Mouse (Mus musculus): Measurements from ENCODE around the gene Ppp1r18. TPM values are rescaled to one million over a fixed set of nuclear protein-coding genes. Genes with fewer than 3 reads are reported as not detected.
"Not testable (repeated sequence)": the region's sequence is repeated elsewhere in the genome, so short reads cannot be mapped to it uniquely, and the experiment has no call there.

Ppp1r18 gene
- polyA plus RNA-seq, 1 experiment from 2014 or later, result 24.1 TPM

DNA sequence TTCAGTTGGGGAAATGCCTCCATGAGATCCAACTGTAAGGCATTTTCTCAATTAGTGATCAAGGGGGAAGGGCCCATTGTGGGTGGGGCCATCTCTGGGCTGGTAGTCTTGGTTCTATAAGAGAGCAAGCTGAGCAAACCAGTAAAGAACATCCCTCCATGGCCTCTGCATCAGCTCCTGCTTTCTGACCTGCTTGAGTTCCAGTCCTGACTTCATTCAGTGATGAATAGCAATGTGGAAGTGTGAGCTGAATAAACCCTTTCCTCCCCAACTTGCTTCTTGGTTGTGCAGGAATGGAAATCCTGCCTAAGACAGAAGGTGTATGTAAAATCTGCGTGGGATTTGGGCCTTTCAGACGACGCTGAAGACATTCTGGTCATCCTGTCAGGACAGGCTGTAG, 26.4 kb upstream of the Ppp1r18 start:
- 50% methylated on average over 3 of the region's 3 CpGs for WGBS
- not testable (repeated sequence) for DNase-seq (ENCODE audit: low spot score); H3K27me3 ChIP-seq (ENCODE audit: control insufficient read depth, insufficient read depth, low read length); H3K4me1 ChIP-seq (ENCODE audit: control insufficient read depth, insufficient read depth, low read length); ATAC-seq (replicated peaks; ENCODE audit: insufficient number of reproducible peaks, low FRiP score, low TSS enrichment, low read depth); H3K9me3 ChIP-seq (replicated peaks; ENCODE audit: control insufficient read depth, low read length)
- H3K36me3 ChIP-seq (replicated peaks; ENCODE audit: control insufficient read depth, insufficient read depth, low read depth, low read length), result peaks cover 17% of the 10 kb centered on the region
- H3K4me2 ChIP-seq (ENCODE audit: low read depth, low read length), result peak overlapping the region; percentile 56
- H3K4me3 ChIP-seq (ENCODE audit: low read depth, low read length), result peak overlapping the region; percentile 81
- H3K27ac ChIP-seq (replicated peaks; ENCODE audit: low read depth, low read length), result peak overlapping the region; percentile 92
- H3K9ac ChIP-seq (replicated peaks; ENCODE audit: low read length), result peak overlapping the region; percentile 74

DNA sequence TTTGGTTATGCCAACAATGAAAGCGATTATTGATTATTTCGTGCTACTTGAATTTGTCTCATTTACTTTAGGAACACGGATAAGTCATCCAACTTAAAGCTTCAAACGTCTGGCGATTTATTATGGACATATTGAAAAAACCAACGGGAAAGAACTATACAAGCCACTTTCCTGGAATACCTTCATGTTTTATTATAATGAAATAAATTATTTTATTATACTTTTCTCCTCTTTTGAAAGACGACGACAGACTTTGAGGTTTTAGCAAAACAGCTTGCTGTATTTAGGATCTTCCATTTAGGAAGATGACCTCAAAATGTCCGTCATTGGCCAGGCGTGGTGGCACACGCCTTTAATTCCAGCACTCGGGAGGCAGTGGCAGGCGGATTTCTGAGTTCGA, 24.8 kb upstream of the Ppp1r18 start:
- H3K4me3 ChIP-seq (ENCODE audit: low read depth, low read length), result peak overlapping the region; percentile 19
- no peaks in the 10 kb centered on the region for H3K9me3 ChIP-seq (replicated peaks; ENCODE audit: control insufficient read depth, low read length)
- H3K4me1 ChIP-seq (ENCODE audit: control insufficient read depth, insufficient read depth, low read length), result peaks cover 3% of the 10 kb centered on the region; the same call in 1 of the 2 replicates
- peak overlapping the region; percentile 3 for H3K4me2 ChIP-seq (ENCODE audit: low read depth, low read length)
- H3K9ac ChIP-seq (replicated peaks; ENCODE audit: low read length), result no peak overlapping the region
- H3K27ac ChIP-seq (replicated peaks; ENCODE audit: low read depth, low read length), result no peak overlapping the region
- peaks cover 5% of the 10 kb centered on the region for H3K36me3 ChIP-seq (replicated peaks; ENCODE audit: control insufficient read depth, insufficient read depth, low read depth, low read length)
- no peak for ATAC-seq (replicated peaks; ENCODE audit: insufficient number of reproducible peaks, low FRiP score, low TSS enrichment, low read depth)
- WGBS, result 54% methylated on average over 14 of the region's 14 CpGs
- no peak for DNase-seq (ENCODE audit: low spot score)
- H3K27me3 ChIP-seq (ENCODE audit: control insufficient read depth, insufficient read depth, low read length), result no peaks in the 10 kb centered on the region

DNA sequence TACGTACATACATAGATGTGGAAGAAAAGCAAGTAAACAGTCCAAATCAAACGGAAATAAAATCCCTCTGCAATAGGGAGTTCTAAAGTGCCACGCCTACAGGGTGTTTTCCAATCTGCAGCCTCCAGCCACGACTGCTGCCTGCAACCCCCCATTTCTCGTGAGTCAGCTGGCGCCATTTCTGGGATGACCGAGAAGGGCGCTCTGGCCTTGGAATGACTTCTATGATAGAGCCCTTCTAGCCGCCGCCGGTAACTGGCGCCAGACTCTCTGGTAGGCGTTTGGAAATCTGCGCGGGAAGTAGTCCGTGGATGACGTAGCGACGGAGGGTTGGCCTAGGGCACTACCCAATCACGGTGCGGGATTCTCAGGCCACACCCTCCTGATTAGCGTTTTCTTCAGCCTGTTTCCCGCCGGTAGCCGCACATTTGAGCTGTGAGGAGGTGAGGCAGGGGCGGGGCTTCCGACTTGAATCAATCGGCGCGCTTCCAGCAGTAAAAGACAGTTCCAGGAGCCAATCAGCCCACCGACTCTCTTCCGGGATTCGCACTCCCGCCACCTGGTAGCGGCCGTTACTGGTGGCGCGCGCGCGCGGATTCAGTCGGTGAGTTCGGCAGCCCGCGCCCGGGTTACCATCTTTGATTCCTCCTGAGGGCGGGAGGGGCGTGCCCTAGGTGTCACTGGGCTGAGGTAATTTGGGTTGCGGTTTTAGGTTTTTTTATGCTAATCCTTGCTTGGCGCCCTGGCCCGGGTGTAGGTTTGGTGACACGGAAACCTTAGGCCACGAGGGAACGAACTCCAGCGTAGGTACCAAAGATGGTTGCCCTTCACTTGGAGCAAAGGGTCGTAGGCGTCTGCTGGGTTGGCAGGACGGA, 24.1 kb upstream of the Ppp1r18 start, which contains the start of gene Mdc1:
Gene Mdc1 (plus strand): TSS at position 440 of the 875 bp plus-strand sequence.
- Histone ChIP-seq H3K36me3 (replicated peaks; ENCODE audit: control insufficient read depth, insufficient read depth, low read depth, low read length) (no peaks in the 10 kb centered on the region; the same call in 1 of the 2 replicates), H3K27ac (replicated peaks; ENCODE audit: low read depth, low read length) (peak within 1 kb of the TSS; percentile 35), H3K9ac (replicated peaks; ENCODE audit: low read length) (peak within 1 kb of the TSS; percentile 78), H3K4me1 (ENCODE audit: control insufficient read depth, insufficient read depth, low read length) (no peaks in the 10 kb centered on the region), H3K4me2 (ENCODE audit: low read depth, low read length) (peak within 1 kb of the TSS; percentile 57), H3K9me3 (replicated peaks; ENCODE audit: control insufficient read depth, low read length) (no peaks in the 10 kb centered on the region), H3K4me3 (ENCODE audit: low read depth, low read length) (peak within 1 kb of the TSS; percentile 59), H3K27me3 (ENCODE audit: control insufficient read depth, insufficient read depth, low read length) (no peaks in the 10 kb centered on the region)
- WGBS, result under 1% methylated on average over 59 of the region's 59 CpGs
- ATAC-seq (replicated peaks; ENCODE audit: insufficient number of reproducible peaks, low FRiP score, low TSS enrichment, low read depth) (peak; percentile 86), DNase-seq (ENCODE audit: low spot score) (peak; percentile 100)

DNA sequence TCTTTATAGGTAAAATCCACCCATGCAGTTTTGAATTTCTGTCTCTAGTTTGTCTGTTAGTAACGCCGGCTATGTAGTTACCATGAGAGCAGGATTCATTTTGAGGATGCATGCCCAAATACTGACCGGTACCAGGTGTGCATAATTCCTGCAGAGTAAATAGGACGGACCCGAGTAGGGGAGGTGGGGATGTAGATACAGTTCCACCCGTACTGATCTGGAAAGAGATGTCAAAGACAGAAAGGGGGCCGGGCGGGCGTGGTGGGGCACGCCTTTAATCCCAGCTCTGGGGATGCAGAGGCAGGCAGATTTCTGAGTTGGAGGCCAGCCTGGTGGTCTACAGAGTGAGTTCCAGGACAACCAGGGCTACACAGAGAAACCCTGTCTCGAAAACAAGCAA, 23.4 kb upstream of the Ppp1r18 start:
- peak overlapping the region; percentile 57 for H3K4me2 ChIP-seq (ENCODE audit: low read depth, low read length)
- peak overlapping the region; percentile 35; the same call in 1 of the 2 replicates for H3K27ac ChIP-seq (replicated peaks; ENCODE audit: low read depth, low read length)
- H3K4me3 ChIP-seq (ENCODE audit: low read depth, low read length), result peak overlapping the region; percentile 59
- no peaks in the 10 kb centered on the region for H3K9me3 ChIP-seq (replicated peaks; ENCODE audit: control insufficient read depth, low read length)
- DNase-seq (ENCODE audit: low spot score) (peak; percentile 37), ATAC-seq (replicated peaks; ENCODE audit: insufficient number of reproducible peaks, low FRiP score, low TSS enrichment, low read depth) (no peak)
- no peaks in the 10 kb centered on the region for H3K27me3 ChIP-seq (ENCODE audit: control insufficient read depth, insufficient read depth, low read length)
- WGBS, result 20% methylated on average over 11 of the region's 11 CpGs
- H3K4me1 ChIP-seq (ENCODE audit: control insufficient read depth, insufficient read depth, low read length), result no peaks in the 10 kb centered on the region
- no peaks in the 10 kb centered on the region; the same call in 1 of the 2 replicates for H3K36me3 ChIP-seq (replicated peaks; ENCODE audit: control insufficient read depth, insufficient read depth, low read depth, low read length)
- peak overlapping the region; percentile 78 for H3K9ac ChIP-seq (replicated peaks; ENCODE audit: low read length)

DNA sequence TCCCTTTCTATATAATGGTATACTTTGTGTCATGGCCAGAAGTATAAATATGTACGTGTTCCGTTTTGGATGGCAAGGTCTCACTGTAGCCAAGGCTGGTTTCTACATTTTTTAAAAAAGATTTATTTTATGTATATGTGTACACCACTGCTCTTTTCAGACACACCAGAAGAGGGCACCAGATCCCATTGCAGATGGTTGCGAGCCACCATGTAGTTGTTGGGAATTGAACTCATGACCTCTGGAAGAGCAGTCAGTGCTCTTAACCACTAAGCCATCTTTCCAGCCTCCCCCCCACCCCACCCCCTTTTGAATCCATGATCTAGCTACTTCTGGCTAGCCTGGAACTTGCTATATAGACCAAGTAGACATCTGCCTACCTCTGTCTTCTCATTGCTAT, 21.9 kb upstream of the Ppp1r18 start:
- Histone ChIP-seq H3K36me3 (replicated peaks; ENCODE audit: control insufficient read depth, insufficient read depth, low read depth, low read length) (no peaks in the 10 kb centered on the region; the same call in 1 of the 2 replicates), H3K9ac (replicated peaks; ENCODE audit: low read length) (no peak overlapping the region), H3K4me2 (ENCODE audit: low read depth, low read length) (no peak overlapping the region), H3K4me3 (ENCODE audit: low read depth, low read length) (no peak overlapping the region), H3K9me3 (replicated peaks; ENCODE audit: control insufficient read depth, low read length) (no peaks in the 10 kb centered on the region), H3K27ac (replicated peaks; ENCODE audit: low read depth, low read length) (no peak overlapping the region), H3K27me3 (ENCODE audit: control insufficient read depth, insufficient read depth, low read length) (no peaks in the 10 kb centered on the region), H3K4me1 (ENCODE audit: control insufficient read depth, insufficient read depth, low read length) (no peaks in the 10 kb centered on the region)
- DNase-seq (ENCODE audit: low spot score) (no peak), ATAC-seq (replicated peaks; ENCODE audit: insufficient number of reproducible peaks, low FRiP score, low TSS enrichment, low read depth) (no peak)
- 94% methylated on average over 3 of the region's 3 CpGs for WGBS

DNA sequence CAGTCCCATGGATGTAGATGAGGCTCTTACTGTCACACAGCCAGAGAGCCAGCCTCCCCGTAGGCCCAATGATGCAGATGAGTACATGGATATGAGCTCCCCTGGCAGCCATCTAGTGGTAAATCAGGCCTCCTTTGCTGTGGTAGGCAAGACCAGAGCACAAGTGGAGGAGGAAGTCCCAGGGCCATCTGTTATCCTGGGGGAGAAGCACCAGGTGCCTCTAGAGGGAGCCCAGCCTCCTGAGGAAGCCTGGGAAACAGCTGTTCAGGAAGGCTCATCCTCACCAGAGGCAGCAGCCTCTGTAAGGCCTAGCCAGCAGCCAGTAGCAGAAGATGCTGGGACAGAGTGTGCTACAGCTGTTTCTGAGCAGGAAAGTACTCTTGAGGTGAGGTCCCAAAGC, 17.3 kb upstream of the Ppp1r18 start:
- no peaks in the 10 kb centered on the region for H3K4me1 ChIP-seq (ENCODE audit: control insufficient read depth, insufficient read depth, low read length)
- WGBS, result 81% methylated on average over 1 of the region's 1 CpGs
- no peaks in the 10 kb centered on the region for H3K9me3 ChIP-seq (replicated peaks; ENCODE audit: control insufficient read depth, low read length)
- no peaks in the 10 kb centered on the region for H3K27me3 ChIP-seq (ENCODE audit: control insufficient read depth, insufficient read depth, low read length)
- no peak overlapping the region for H3K27ac ChIP-seq (replicated peaks; ENCODE audit: low read depth, low read length)
- DNase-seq (ENCODE audit: low spot score), result no peak
- peaks cover 8% of the 10 kb centered on the region for H3K36me3 ChIP-seq (replicated peaks; ENCODE audit: control insufficient read depth, insufficient read depth, low read depth, low read length)
- no peak for ATAC-seq (replicated peaks; ENCODE audit: insufficient number of reproducible peaks, low FRiP score, low TSS enrichment, low read depth)
- H3K9ac ChIP-seq (replicated peaks; ENCODE audit: low read length), result no peak overlapping the region
- no peak overlapping the region for H3K4me3 ChIP-seq (ENCODE audit: low read depth, low read length)
- H3K4me2 ChIP-seq (ENCODE audit: low read depth, low read length), result no peak overlapping the region

DNA sequence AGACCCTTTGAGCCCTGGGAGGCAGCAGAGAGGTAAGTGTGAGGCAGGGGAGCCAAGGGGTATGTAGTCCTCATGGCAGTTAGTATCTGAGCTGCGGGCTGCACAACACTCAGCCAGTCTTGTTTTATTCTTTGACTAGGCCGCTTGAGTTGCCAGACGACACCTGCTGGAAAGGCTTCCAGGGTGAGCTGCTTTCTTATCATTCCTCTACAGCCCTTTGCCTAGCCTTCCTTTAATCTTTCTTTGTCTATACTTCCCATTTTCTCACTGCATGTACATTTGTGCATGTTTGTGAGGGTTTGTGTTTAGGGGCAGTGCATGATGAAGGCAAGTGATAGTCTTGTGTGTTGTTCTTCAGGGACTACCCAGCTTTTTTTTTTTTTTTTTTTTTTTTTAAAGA, 14.4 kb upstream of the Ppp1r18 start:
- peaks cover 8% of the 10 kb centered on the region for H3K36me3 ChIP-seq (replicated peaks; ENCODE audit: control insufficient read depth, insufficient read depth, low read depth, low read length)

DNA sequence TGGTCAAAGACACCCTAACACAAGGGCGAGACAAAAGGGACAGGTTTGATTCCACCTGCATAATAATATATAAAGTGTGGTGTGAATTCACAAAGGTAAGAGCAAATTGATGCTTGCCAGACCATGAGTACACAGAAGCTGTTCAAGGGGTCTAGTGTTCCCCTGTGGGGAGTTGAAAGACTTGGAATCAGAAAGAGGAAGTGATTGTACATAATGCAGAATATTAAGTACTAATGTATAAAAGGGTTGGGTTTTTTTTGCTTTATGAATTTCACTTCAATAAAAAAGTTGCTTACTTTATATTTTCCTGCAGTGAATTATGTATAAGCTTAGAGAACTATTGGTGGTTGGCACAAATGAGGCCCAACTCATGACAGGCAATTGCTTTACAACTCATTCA, 6.0 kb upstream of the Ppp1r18 start:
- Histone ChIP-seq H3K9me3 (replicated peaks; ENCODE audit: control insufficient read depth, low read length) (no peaks in the 10 kb centered on the region), H3K27ac (replicated peaks; ENCODE audit: low read depth, low read length) (no peak overlapping the region), H3K4me1 (ENCODE audit: control insufficient read depth, insufficient read depth, low read length) (no peaks in the 10 kb centered on the region; the same call in 1 of the 2 replicates), H3K4me2 (ENCODE audit: low read depth, low read length) (no peak overlapping the region), H3K9ac (replicated peaks; ENCODE audit: low read length) (no peak overlapping the region), H3K27me3 (ENCODE audit: control insufficient read depth, insufficient read depth, low read length) (no peaks in the 10 kb centered on the region), H3K4me3 (ENCODE audit: low read depth, low read length) (no peak overlapping the region), H3K36me3 (replicated peaks; ENCODE audit: control insufficient read depth, insufficient read depth, low read depth, low read length) (peaks cover 2% of the 10 kb centered on the region)
- WGBS, result 83% methylated on average over 1 of the region's 1 CpGs
- ATAC-seq (replicated peaks; ENCODE audit: insufficient number of reproducible peaks, low FRiP score, low TSS enrichment, low read depth), result no peak
- no peak for DNase-seq (ENCODE audit: low spot score)

More for the DNA sequence above, 14.4 kb upstream of the Ppp1r18 start:
- no peak for ATAC-seq (replicated peaks; ENCODE audit: insufficient number of reproducible peaks, low FRiP score, low TSS enrichment, low read depth)
- no peaks in the 10 kb centered on the region for H3K4me1 ChIP-seq (ENCODE audit: control insufficient read depth, insufficient read depth, low read length)
- H3K9ac ChIP-seq (replicated peaks; ENCODE audit: low read length), result no peak overlapping the region
- H3K9me3 ChIP-seq (replicated peaks; ENCODE audit: control insufficient read depth, low read length), result no peaks in the 10 kb centered on the region
- H3K27me3 ChIP-seq (ENCODE audit: control insufficient read depth, insufficient read depth, low read length), result no peaks in the 10 kb centered on the region
- WGBS, result 95% methylated on average over 3 of the region's 3 CpGs
- H3K4me3 ChIP-seq (ENCODE audit: low read depth, low read length), result no peak overlapping the region
- H3K27ac ChIP-seq (replicated peaks; ENCODE audit: low read depth, low read length), result no peak overlapping the region
- no peak overlapping the region for H3K4me2 ChIP-seq (ENCODE audit: low read depth, low read length)
- no peak for DNase-seq (ENCODE audit: low spot score)
